Comparison of ENCODE assay signal across 8 mouse cellular contexts in the genomic region with DNA sequence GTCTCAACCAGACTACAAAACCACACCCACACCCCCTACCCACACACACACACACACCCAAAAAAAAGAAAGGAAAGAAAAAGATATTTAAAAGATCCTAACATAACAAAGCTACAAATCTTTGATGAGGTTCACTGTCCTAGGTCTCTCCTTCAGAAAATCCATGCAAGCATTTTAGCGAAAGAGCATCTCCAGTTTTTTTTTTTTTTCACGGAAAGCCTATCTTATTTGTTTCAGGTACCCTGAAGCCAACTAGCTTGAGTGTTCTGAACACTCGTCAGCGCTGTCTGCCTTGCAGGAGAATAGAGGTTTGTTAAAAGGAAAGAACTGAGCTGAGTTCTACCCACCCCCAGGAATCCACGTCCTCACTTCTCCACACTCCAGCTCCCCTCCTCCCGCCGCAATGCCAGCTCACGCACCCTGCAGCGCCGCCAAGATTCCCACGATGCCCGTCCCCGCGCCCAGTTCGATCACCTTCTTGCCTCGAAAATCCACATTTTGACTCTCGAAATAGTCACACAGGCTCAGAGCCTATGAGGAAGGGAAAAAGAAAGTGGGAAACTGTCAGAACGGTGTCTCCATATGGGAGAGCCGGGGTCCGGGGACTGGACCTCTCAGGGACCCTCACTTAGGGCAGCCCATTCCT. TPM values are rescaled to one million over a fixed set of nuclear protein-coding genes. Genes with fewer than 3 reads are reported as not detected.
DNase-seq lines count a peak whose midpoint lies in the region; ATAC-seq and TF ChIP-seq lines count a peak whose summit lies in the region.

No protein-coding gene starts in this region.

- DNase-seq in frontal cortex, postnatal 10 days (ENCODE audit: low spot score in 2 of 2), result no peak
- no peak for DNase-seq in thymus, adult 2 months
- no peak for DNase-seq in thymus, postnatal 0 days (ENCODE audit: low spot score)
- peak; percentile 54 for DNase-seq in stomach, postnatal 0 days (ENCODE audit: low spot score)
- DNase-seq in layer of hippocampus, postnatal 14 days (ENCODE audit: low spot score in 2 of 2), result no peak

- H3K36me3 ChIP-seq in thymus, adult 2 months (ENCODE audit: control insufficient read depth, insufficient read depth, low read length), result no peaks in the 10 kb centered on the region
- 0 out of 2 replicates have a peak, but pooled peaks cover 4% of the 10 kb centered on the region for H3K36me3 ChIP-seq in hindbrain, embryonic 16.5 days (ENCODE audit: control insufficient read depth, insufficient read depth, low read length)
- H3K36me3 ChIP-seq in liver, embryonic 16.5 days (ENCODE audit: control insufficient read depth, insufficient read depth), result no peaks in the 10 kb centered on the region
- H3K36me3 ChIP-seq in stomach, postnatal 0 days (ENCODE audit: control insufficient read depth, insufficient read depth, low read length), result no peaks in the 10 kb centered on the region

- peaks cover 10% of the 10 kb centered on the region; the same call in 1 of the 2 replicates for H3K27me3 ChIP-seq in thymus, adult 2 months (ENCODE audit: control insufficient read depth, insufficient read depth, low read length)
- peaks cover 4% of the 10 kb centered on the region for H3K27me3 ChIP-seq in hindbrain, embryonic 16.5 days (replicated peaks; ENCODE audit: control insufficient read depth, insufficient read depth, low read length)
- peaks cover 28% of the 10 kb centered on the region for H3K27me3 ChIP-seq in liver, embryonic 16.5 days (ENCODE audit: control insufficient read depth, insufficient read depth, low read depth, low read length)
- H3K27me3 ChIP-seq in stomach, postnatal 0 days (ENCODE audit: control insufficient read depth, insufficient read depth, low read length), result no peaks in the 10 kb centered on the region

- no peak for TF ChIP-seq POLR2A in thymus, adult 2 months (IDR thresholded peaks at IDR 0.05; ENCODE audit: control insufficient read depth, extremely low read depth, insufficient read depth, low read length, poor library complexity)

- no peaks in the 10 kb centered on the region for H3K9me3 ChIP-seq in hindbrain, embryonic 16.5 days (ENCODE audit: control insufficient read depth, low read length)
- no peaks in the 10 kb centered on the region for H3K9me3 ChIP-seq in liver, embryonic 16.5 days (replicated peaks; ENCODE audit: control insufficient read depth, low read length)
- H3K9me3 ChIP-seq in stomach, postnatal 0 days (ENCODE audit: control insufficient read depth, low read length), result no peaks in the 10 kb centered on the region

- H3K4me3 ChIP-seq in thymus, adult 2 months (ENCODE audit: control insufficient read depth, insufficient read depth, low read length), result peak overlapping the region; percentile 69
- H3K4me3 ChIP-seq in hindbrain, embryonic 16.5 days (ENCODE audit: low read length), result peak overlapping the region; percentile 96
- peak overlapping the region; percentile 81 for H3K4me3 ChIP-seq in liver, embryonic 16.5 days (ENCODE audit: low read depth, low read length)
- H3K4me3 ChIP-seq in stomach, postnatal 0 days (ENCODE audit: low read depth, low read length), result peak overlapping the region; percentile 85

- ATAC-seq in frontal cortex, adult (ENCODE audit: low TSS enrichment), result peak; percentile 39
- ATAC-seq in hindbrain, embryonic 16.5 days, result peak; percentile 3; the same call in 1 of the 2 replicates
- ATAC-seq in liver, embryonic 16.5 days (ENCODE audit: low read depth), result no peak
- ATAC-seq in stomach, postnatal 0 days (ENCODE audit: low FRiP score, low TSS enrichment), result peak; percentile 30; the same call in 1 of the 2 replicates

- no peak for TF ChIP-seq EP300 in stomach, postnatal 0 days (optimal IDR thresholded peaks at IDR 0.05)

- peak overlapping the region; percentile 70 for H3K9ac ChIP-seq in hindbrain, embryonic 16.5 days (ENCODE audit: low read depth, low read length)
- peak overlapping the region; percentile 63 for H3K9ac ChIP-seq in liver, embryonic 16.5 days (ENCODE audit: low read depth, low read length)
- H3K9ac ChIP-seq in stomach, postnatal 0 days (ENCODE audit: low read length), result peak overlapping the region; percentile 67

- peak overlapping the region; percentile 98 for H3K4me2 ChIP-seq in hindbrain, embryonic 16.5 days (ENCODE audit: low read length)
- peak overlapping the region; percentile 93 for H3K4me2 ChIP-seq in liver, embryonic 16.5 days (ENCODE audit: low read depth, low read length)
- H3K4me2 ChIP-seq in stomach, postnatal 0 days (replicated peaks; ENCODE audit: low read depth), result peak overlapping the region; percentile 98

- WGBS in thymus, adult 2 months, result 5% methylated on average over 20 of the region's 20 CpGs
- WGBS in hindbrain, embryonic 16.5 days, result 2% methylated on average over 20 of the region's 20 CpGs
- WGBS in liver, embryonic 16.5 days (ENCODE audit: insufficient replicate concordance), result 1% methylated on average over 20 of the region's 20 CpGs
- WGBS in stomach, postnatal 0 days, result 2% methylated on average over 20 of the region's 20 CpGs

- H3K27ac ChIP-seq in thymus, adult 2 months (ENCODE audit: control insufficient read depth, insufficient read depth, low read length), result no peak overlapping the region
- peak overlapping the region; percentile 25; the same call in 1 of the 2 replicates for H3K27ac ChIP-seq in hindbrain, embryonic 16.5 days (ENCODE audit: low read depth, low read length)
- H3K27ac ChIP-seq in liver, embryonic 16.5 days (ENCODE audit: low read length), result no peak overlapping the region
- peak overlapping the region; percentile 65 for H3K27ac ChIP-seq in stomach, postnatal 0 days (replicated peaks)

- 0 out of 2 replicates have a peak, but pooled peaks have one; percentile 3 for TF ChIP-seq CTCF in thymus, adult 2 months (IDR thresholded peaks at IDR 0.05; ENCODE audit: borderline replicate concordance, control insufficient read depth, extremely low read depth, insufficient read depth, low read length, poor library complexity)
- TF ChIP-seq CTCF in stomach, postnatal 0 days (IDR thresholded peaks at IDR 0.05; ENCODE audit: low read depth), result no peak

- H3K4me1 ChIP-seq in thymus, adult 2 months (replicated peaks; ENCODE audit: control insufficient read depth, insufficient read depth, low read length), result peaks cover 13% of the 10 kb centered on the region
- peaks cover 13% of the 10 kb centered on the region for H3K4me1 ChIP-seq in hindbrain, embryonic 16.5 days (ENCODE audit: control insufficient read depth, insufficient read depth, low read depth, low read length)
- peaks cover 17% of the 10 kb centered on the region for H3K4me1 ChIP-seq in liver, embryonic 16.5 days (ENCODE audit: control insufficient read depth, low read depth, low read length)
- no peaks in the 10 kb centered on the region; the same call in 1 of the 2 replicates for H3K4me1 ChIP-seq in stomach, postnatal 0 days (replicated peaks; ENCODE audit: control insufficient read depth, insufficient read depth)

RNA-seq across cellular contexts. Expression of a gene that starts 0.5 kb away (rescaled TPM):
- polyA plus RNA-seq in thymus, adult 2 months (2012; rRNA removed), result 13.7 and 15.7 TPM in 2 replicates
- polyA plus RNA-seq in thymus, postnatal 0 days (2015; fragmentation: Nextera tagmentation; extraction: Ambion mirVana), result 24.7 and 25.5 TPM in 2 replicates
- polyA plus RNA-seq in hindbrain, embryonic 16.5 days (2015; fragmentation: Nextera tagmentation; extraction: Ambion mirVana), result 23.2 and 24.2 TPM in 2 replicates
- polyA plus RNA-seq in liver, embryonic 16.5 days (2015; fragmentation: Nextera tagmentation; extraction: Ambion mirVana), result 13.4 and 13.5 TPM in 2 replicates
- polyA plus RNA-seq in stomach, postnatal 0 days (2015; fragmentation: Nextera tagmentation; extraction: Ambion mirVana), result 32.4 and 36.8 TPM in 2 replicates
- 10 to 100 TPM; 10.2 to 10.9 TPM for total RNA-seq in layer of hippocampus, postnatal 14 days (2021)

RNA-seq across cellular contexts. Expression of a gene that starts 0.6 kb away (rescaled TPM):
- polyA plus RNA-seq in thymus, adult 2 months (2012; rRNA removed), result 0.08 and 0.13 TPM in 2 replicates
- 0.08 TPM in 1 of 2 replicates, not detected in the other for polyA plus RNA-seq in thymus, postnatal 0 days (2015; fragmentation: Nextera tagmentation; extraction: Ambion mirVana)
- polyA plus RNA-seq in hindbrain, embryonic 16.5 days (2015; fragmentation: Nextera tagmentation; extraction: Ambion mirVana), result 0.23 and 0.31 TPM in 2 replicates
- polyA plus RNA-seq in liver, embryonic 16.5 days (2015; fragmentation: Nextera tagmentation; extraction: Ambion mirVana), result 0.09 and 0.21 TPM in 2 replicates
- 1.2 and 1.3 TPM in 2 replicates for polyA plus RNA-seq in stomach, postnatal 0 days (2015; fragmentation: Nextera tagmentation; extraction: Ambion mirVana)
- total RNA-seq in layer of hippocampus, postnatal 14 days (2021), result under 1 TPM; 0.36 to 0.41 TPM

RNA-seq across cellular contexts. Expression of a gene that starts 7.4 kb away (rescaled TPM):
- polyA plus RNA-seq in thymus, adult 2 months (2012; rRNA removed), result 0.32 and 0.38 TPM in 2 replicates
- polyA plus RNA-seq in thymus, postnatal 0 days (2015; fragmentation: Nextera tagmentation; extraction: Ambion mirVana), result 0.05 and 0.09 TPM in 2 replicates
- 0.12 and 0.18 TPM in 2 replicates for polyA plus RNA-seq in hindbrain, embryonic 16.5 days (2015; fragmentation: Nextera tagmentation; extraction: Ambion mirVana)
- polyA plus RNA-seq in liver, embryonic 16.5 days (2015; fragmentation: Nextera tagmentation; extraction: Ambion mirVana), result 0.04 TPM in 1 of 2 replicates, not detected in the other
- 0.13 TPM in 1 of 2 replicates, not detected in the other for polyA plus RNA-seq in stomach, postnatal 0 days (2015; fragmentation: Nextera tagmentation; extraction: Ambion mirVana)
- total RNA-seq in layer of hippocampus, postnatal 14 days (2021), result 1 to 10 TPM in 1 of 2 experiments, under 1 TPM in 1; 0.74 to 1.0 TPM

RNA-seq across cellular contexts. Expression of a gene that starts 10.1 kb away (rescaled TPM):
- 42.1 and 45.2 TPM in 2 replicates for polyA plus RNA-seq in thymus, adult 2 months (2012; rRNA removed)
- 74.9 and 75.8 TPM in 2 replicates for polyA plus RNA-seq in thymus, postnatal 0 days (2015; fragmentation: Nextera tagmentation; extraction: Ambion mirVana)
- polyA plus RNA-seq in hindbrain, embryonic 16.5 days (2015; fragmentation: Nextera tagmentation; extraction: Ambion mirVana), result 63.7 and 67.7 TPM in 2 replicates
- polyA plus RNA-seq in liver, embryonic 16.5 days (2015; fragmentation: Nextera tagmentation; extraction: Ambion mirVana), result 37.1 and 40.1 TPM in 2 replicates
- polyA plus RNA-seq in stomach, postnatal 0 days (2015; fragmentation: Nextera tagmentation; extraction: Ambion mirVana), result 58.9 and 61.3 TPM in 2 replicates
- total RNA-seq in layer of hippocampus, postnatal 14 days (2021), result 10 to 100 TPM; 27.4 to 31.9 TPM

RNA-seq across cellular contexts. Expression of a gene that starts 19.3 kb away (rescaled TPM):
- 4.4 and 5.4 TPM in 2 replicates for polyA plus RNA-seq in thymus, adult 2 months (2012; rRNA removed)
- 0.30 and 0.52 TPM in 2 replicates for polyA plus RNA-seq in thymus, postnatal 0 days (2015; fragmentation: Nextera tagmentation; extraction: Ambion mirVana)
- polyA plus RNA-seq in hindbrain, embryonic 16.5 days (2015; fragmentation: Nextera tagmentation; extraction: Ambion mirVana), result 5.2 and 6.0 TPM in 2 replicates
- not detected in 2 replicates for polyA plus RNA-seq in liver, embryonic 16.5 days (2015; fragmentation: Nextera tagmentation; extraction: Ambion mirVana)
- polyA plus RNA-seq in stomach, postnatal 0 days (2015; fragmentation: Nextera tagmentation; extraction: Ambion mirVana), result 0.75 and 0.81 TPM in 2 replicates
- 10 to 100 TPM; 31.8 to 34.9 TPM for total RNA-seq in layer of hippocampus, postnatal 14 days (2021)

Comparison
In these comparisons a context has a peak if more than half of its experiments do, and no peak if none do; other contexts are left out.
1. H3K27ac ChIP-seq: peak in hindbrain, embryonic 16.5 days (single experiment) and stomach, postnatal 0 days (single experiment); none in thymus, adult 2 months (single experiment) and liver, embryonic 16.5 days (single experiment).
2. Peak in every context shown above with its lines, with median percentiles within 50 percentile points of each other: H3K4me3 ChIP-seq, H3K4me2 ChIP-seq and H3K9ac ChIP-seq.